Mouse (Mus musculus): ENCODE data around the gene Snd1. TPM values are rescaled to one million over a fixed set of nuclear protein-coding genes. Genes with fewer than 3 reads are reported as not detected.
A peak's percentile ranks its signal among the peaks of the same experiment; 100 is the strongest.

The Snd1 gene
- total RNA-seq, 2 experiments from 2014 or later = 112 to 139 TPM

GRCm38 (mm10) chr6:28935736-28936135 lies 460.8 kb downstream of the Snd1 start:
- no peak for DNase-seq (ENCODE audit: low spot score in 2 of 2)

- DNase-seq (ENCODE audit: low spot score in 2 of 2) = no peak
Observed at GRCm38 (mm10) chr6:28947254-28947653, 472.3 kb downstream of the Snd1 start.

- DNase-seq (ENCODE audit: low spot score in 2 of 2) = peak; percentile 83 to 84
Observed at GRCm38 (mm10) chr6:28949269-28949668, 474.3 kb downstream of the Snd1 start.

- DNase-seq (ENCODE audit: low spot score in 2 of 2) = peak; percentile 49 to 64
Observed at GRCm38 (mm10) chr6:28955581-28955980, 480.6 kb downstream of the Snd1 start.

- DNase-seq (ENCODE audit: low spot score in 2 of 2) = no peak
Observed at GRCm38 (mm10) chr6:28957486-28957885, 482.5 kb downstream of the Snd1 start.

- DNase-seq (ENCODE audit: low spot score in 2 of 2) = no peak
Observed at GRCm38 (mm10) chr6:28963178-28963577, 488.2 kb downstream of the Snd1 start.

- no peak for DNase-seq (ENCODE audit: low spot score in 2 of 2)
Observed at GRCm38 (mm10) chr6:28965264-28965663, 490.3 kb downstream of the Snd1 start.

- no peak for DNase-seq (ENCODE audit: low spot score in 2 of 2)
Observed at GRCm38 (mm10) chr6:28969615-28970014, 494.7 kb downstream of the Snd1 start.

GRCm38 (mm10) chr6:28970711-28971110 lies 495.8 kb downstream of the Snd1 start:
- DNase-seq (ENCODE audit: low spot score in 2 of 2) = no peak

GRCm38 (mm10) chr6:28974498-28974897 lies 499.6 kb downstream of the Snd1 start:
- no peak for DNase-seq (ENCODE audit: low spot score in 2 of 2)

GRCm38 (mm10) chr6:28975106-28975505 lies 500.2 kb downstream of the Snd1 start:
- no peak for DNase-seq (ENCODE audit: low spot score in 2 of 2)

- no peak for DNase-seq (ENCODE audit: low spot score in 2 of 2)
Observed at GRCm38 (mm10) chr6:28978031-28978430, 503.1 kb downstream of the Snd1 start.

- DNase-seq (ENCODE audit: low spot score in 2 of 2) = no peak
Observed at GRCm38 (mm10) chr6:28978881-28979280, 503.9 kb downstream of the Snd1 start.

GRCm38 (mm10) chr6:28979586-28979985 lies 504.6 kb downstream of the Snd1 start:
- no peak for DNase-seq (ENCODE audit: low spot score in 2 of 2)

GRCm38 (mm10) chr6:28980219-28980618 lies 505.3 kb downstream of the Snd1 start:
- no peak for DNase-seq (ENCODE audit: low spot score in 2 of 2)

GRCm38 (mm10) chr6:28980750-28981584 lies 506.0 kb downstream of the Snd1 start:
- no peak for DNase-seq (ENCODE audit: low spot score in 2 of 2)

GRCm38 (mm10) chr6:28981585-28981948 lies 506.6 kb downstream of the Snd1 start:
- DNase-seq (ENCODE audit: low spot score in 2 of 2) = no peak

GRCm38 (mm10) chr6:28981966-28982701 lies 507.2 kb downstream of the Snd1 start:
- DNase-seq (ENCODE audit: low spot score in 2 of 2) = peak; percentile 47 to 54

- no peak for DNase-seq (ENCODE audit: low spot score in 2 of 2)
Observed at GRCm38 (mm10) chr6:28982817-28983216, 507.9 kb downstream of the Snd1 start.

Data from adrenal gland, adult 18-20 months (tissue).